Mouse (Mus musculus): ENCODE results near the gene Cerk. TPM values are rescaled to one million over a fixed set of nuclear protein-coding genes. Genes with fewer than 3 reads are reported as not detected.
A peak's percentile ranks its signal among the peaks of the same experiment; 100 is the strongest.

The Cerk gene
- polyA plus RNA-seq, 1 experiment from 2014 or later: 13.6 TPM

- H3K27ac ChIP-seq (ENCODE audit: low read length): no peak overlapping the region
- H3K36me3 ChIP-seq (ENCODE audit: insufficient read depth, low read length): no peaks in the 10 kb centered on the region
- no peak for ATAC-seq (ENCODE audit: low FRiP score, low TSS enrichment)
- H3K27me3 ChIP-seq (ENCODE audit: insufficient read depth, low read length): no peaks in the 10 kb centered on the region
- H3K4me3 ChIP-seq (ENCODE audit: low read length): no peak overlapping the region
- WGBS: 69% methylated on average over 21 of the region's 22 CpGs
- peaks cover 27% of the 10 kb centered on the region for H3K4me1 ChIP-seq (ENCODE audit: insufficient read depth, low read length)
- no peak overlapping the region for H3K4me2 ChIP-seq (replicated peaks; ENCODE audit: low read depth, low read length)
- no peaks in the 10 kb centered on the region for H3K9me3 ChIP-seq (ENCODE audit: low read length)
- H3K9ac ChIP-seq (replicated peaks; ENCODE audit: low read length): no peak overlapping the region
Observed at GRCm38 (mm10) chr15:86176771-86177702, 8.9 kb downstream of the Cerk start.

GRCm38 (mm10) chr15:86176166-86176565 is 9.8 kb downstream of the Cerk start:
- Histone ChIP-seq H3K4me1 (ENCODE audit: insufficient read depth, low read length) (peaks cover 26% of the 10 kb centered on the region), H3K27ac (ENCODE audit: low read length) (no peak overlapping the region)
- WGBS: 62% methylated on average over 10 of the region's 10 CpGs

GRCm38 (mm10) chr15:86175253-86176050 is 10.5 kb downstream of the Cerk start:
- Histone ChIP-seq H3K4me3 (ENCODE audit: low read length) (no peak overlapping the region), H3K4me2 (replicated peaks; ENCODE audit: low read depth, low read length) (no peak overlapping the region), H3K9ac (replicated peaks; ENCODE audit: low read length) (no peak overlapping the region), H3K27me3 (ENCODE audit: insufficient read depth, low read length) (no peaks in the 10 kb centered on the region), H3K27ac (ENCODE audit: low read length) (no peak overlapping the region), H3K9me3 (ENCODE audit: low read length) (no peaks in the 10 kb centered on the region), H3K36me3 (ENCODE audit: insufficient read depth, low read length) (no peaks in the 10 kb centered on the region), H3K4me1 (ENCODE audit: insufficient read depth, low read length) (peaks cover 26% of the 10 kb centered on the region)
- WGBS: 76% methylated on average over 3 of the region's 3 CpGs
- no peak for ATAC-seq (ENCODE audit: low FRiP score, low TSS enrichment)

More at GRCm38 (mm10) chr15:86176166-86176565, 9.8 kb downstream of the Cerk start:
- no peak overlapping the region for H3K4me2 ChIP-seq (replicated peaks; ENCODE audit: low read depth, low read length)
- H3K4me3 ChIP-seq (ENCODE audit: low read length): no peak overlapping the region
- ATAC-seq (ENCODE audit: low FRiP score, low TSS enrichment): no peak
- H3K9me3 ChIP-seq (ENCODE audit: low read length): no peaks in the 10 kb centered on the region
- H3K9ac ChIP-seq (replicated peaks; ENCODE audit: low read length): no peak overlapping the region
- no peaks in the 10 kb centered on the region for H3K27me3 ChIP-seq (ENCODE audit: insufficient read depth, low read length)
- H3K36me3 ChIP-seq (ENCODE audit: insufficient read depth, low read length): no peaks in the 10 kb centered on the region

DNA sequence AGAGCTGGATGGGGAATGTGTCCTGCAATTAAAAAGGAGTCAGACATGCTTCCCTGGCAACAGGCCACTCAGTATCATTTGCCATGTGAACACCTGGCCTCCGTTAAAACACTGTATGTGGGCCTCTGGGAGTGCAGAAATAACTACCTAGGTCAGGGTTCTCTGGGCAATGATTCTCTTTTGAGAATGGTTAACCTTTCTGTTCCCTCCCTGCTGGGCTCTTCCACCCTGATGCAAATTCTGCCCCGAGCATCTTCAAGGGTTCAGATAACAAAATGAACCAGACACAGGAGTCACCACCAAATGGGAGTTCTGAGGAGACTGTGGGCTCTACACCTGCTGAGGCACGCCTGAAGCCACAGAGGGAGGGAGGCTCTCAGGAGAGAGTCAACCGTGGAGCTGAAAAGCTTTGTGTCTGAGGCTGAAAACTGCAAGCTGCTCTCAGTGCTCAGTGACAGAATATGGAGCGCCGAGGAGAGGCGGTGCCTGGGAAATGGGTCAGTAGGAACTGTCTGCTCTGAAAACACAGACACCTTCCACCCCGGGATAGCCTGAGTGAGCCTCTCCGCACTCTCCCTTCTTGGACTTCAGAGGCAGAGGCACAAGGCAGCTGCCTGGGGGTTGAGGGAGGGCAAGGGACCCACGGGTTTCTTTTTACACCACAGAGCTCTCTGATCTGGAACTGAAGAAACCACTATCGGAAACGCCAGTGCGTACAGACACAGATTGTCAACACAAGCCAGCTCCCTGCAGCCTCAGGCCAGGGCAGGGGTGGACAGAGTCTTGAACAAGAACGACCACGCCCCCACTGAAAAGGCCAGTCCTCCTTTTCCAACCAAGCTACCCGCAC is 12.6 kb downstream of the Cerk start:
- H3K27ac ChIP-seq (ENCODE audit: low read length): peak overlapping the region; percentile 27; the same call in 1 of the 2 replicates
- H3K27me3 ChIP-seq (ENCODE audit: insufficient read depth, low read length): no peaks in the 10 kb centered on the region
- peaks cover 40% of the 10 kb centered on the region for H3K4me1 ChIP-seq (ENCODE audit: insufficient read depth, low read length)
- WGBS: 21% methylated on average over 16 of the region's 16 CpGs
- H3K4me2 ChIP-seq (replicated peaks; ENCODE audit: low read depth, low read length): no peak overlapping the region
- no peak overlapping the region for H3K4me3 ChIP-seq (ENCODE audit: low read length)
- no peak overlapping the region for H3K9ac ChIP-seq (replicated peaks; ENCODE audit: low read length)
- no peaks in the 10 kb centered on the region for H3K36me3 ChIP-seq (ENCODE audit: insufficient read depth, low read length)
- no peaks in the 10 kb centered on the region for H3K9me3 ChIP-seq (ENCODE audit: low read length)
- no peak; the same call in 1 of the 2 replicates for ATAC-seq (ENCODE audit: low FRiP score, low TSS enrichment)

DNA sequence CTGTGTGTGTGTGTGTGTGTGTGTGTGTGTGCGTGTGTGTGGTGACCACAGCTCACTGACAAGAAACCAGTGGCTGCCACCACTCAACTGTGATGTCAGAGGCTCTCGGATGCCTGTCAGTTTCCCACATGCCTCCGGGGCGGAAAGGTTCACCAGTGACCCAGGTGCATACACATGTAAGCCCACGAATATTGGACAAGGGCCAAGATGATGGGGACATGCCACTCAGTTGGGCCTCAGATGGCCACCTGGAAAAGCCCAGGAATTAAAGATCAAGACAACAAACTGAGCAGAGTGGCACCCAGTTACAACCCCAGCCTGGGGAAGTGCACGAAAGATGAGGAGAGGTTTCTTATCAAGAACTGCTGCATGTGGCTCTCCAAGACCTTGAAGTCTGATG is 13.4 kb downstream of the Cerk start:
- ATAC-seq (ENCODE audit: low FRiP score, low TSS enrichment): no peak
- H3K36me3 ChIP-seq (ENCODE audit: insufficient read depth, low read length): no peaks in the 10 kb centered on the region
- no peak overlapping the region for H3K9ac ChIP-seq (replicated peaks; ENCODE audit: low read length)
- H3K27me3 ChIP-seq (ENCODE audit: insufficient read depth, low read length): no peaks in the 10 kb centered on the region
- no peaks in the 10 kb centered on the region for H3K9me3 ChIP-seq (ENCODE audit: low read length)
- H3K27ac ChIP-seq (ENCODE audit: low read length): no peak overlapping the region
- 69% methylated on average over 6 of the region's 6 CpGs for WGBS
- H3K4me3 ChIP-seq (ENCODE audit: low read length): no peak overlapping the region
- peaks cover 43% of the 10 kb centered on the region for H3K4me1 ChIP-seq (ENCODE audit: insufficient read depth, low read length)
- no peak overlapping the region for H3K4me2 ChIP-seq (replicated peaks; ENCODE audit: low read depth, low read length)

DNA sequence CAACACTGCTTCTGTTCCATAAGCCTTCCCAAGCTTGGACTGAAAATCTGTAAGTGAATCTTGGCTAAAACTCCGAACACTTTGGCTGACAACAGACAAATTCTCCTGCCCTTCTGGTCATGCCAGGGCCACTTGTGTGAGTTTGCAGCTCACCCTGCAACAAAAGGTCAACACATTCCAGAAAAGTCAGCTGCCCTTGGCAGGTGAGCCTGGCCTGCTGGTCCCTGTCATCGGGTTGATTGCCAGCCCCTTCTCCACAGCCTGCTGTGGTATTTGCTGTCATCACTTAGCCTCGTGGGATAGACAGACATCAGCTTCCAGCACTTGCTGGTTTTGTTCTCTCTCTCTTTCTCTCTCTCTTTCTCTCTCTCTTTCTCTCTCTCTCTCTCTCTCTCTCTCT is 13.8 kb downstream of the Cerk start:
- H3K4me2 ChIP-seq (replicated peaks; ENCODE audit: low read depth, low read length): no peak overlapping the region
- H3K4me3 ChIP-seq (ENCODE audit: low read length): no peak overlapping the region
- H3K9ac ChIP-seq (replicated peaks; ENCODE audit: low read length): no peak overlapping the region
- no peak for ATAC-seq (ENCODE audit: low FRiP score, low TSS enrichment)
- H3K9me3 ChIP-seq (ENCODE audit: low read length): no peaks in the 10 kb centered on the region
- peaks cover 43% of the 10 kb centered on the region for H3K4me1 ChIP-seq (ENCODE audit: insufficient read depth, low read length)
- H3K27me3 ChIP-seq (ENCODE audit: insufficient read depth, low read length): no peaks in the 10 kb centered on the region
- no peak overlapping the region for H3K27ac ChIP-seq (ENCODE audit: low read length)
- WGBS: 42% methylated on average over 3 of the region's 3 CpGs
- no peaks in the 10 kb centered on the region for H3K36me3 ChIP-seq (ENCODE audit: insufficient read depth, low read length)

- Histone ChIP-seq H3K27ac (ENCODE audit: low read length) (no peak overlapping the region), H3K9ac (replicated peaks; ENCODE audit: low read length) (no peak overlapping the region), H3K9me3 (ENCODE audit: low read length) (no peaks in the 10 kb centered on the region), H3K4me2 (replicated peaks; ENCODE audit: low read depth, low read length) (no peak overlapping the region), H3K36me3 (ENCODE audit: insufficient read depth, low read length) (no peaks in the 10 kb centered on the region), H3K27me3 (ENCODE audit: insufficient read depth, low read length) (no peaks in the 10 kb centered on the region), H3K4me1 (ENCODE audit: insufficient read depth, low read length) (peaks cover 43% of the 10 kb centered on the region), H3K4me3 (ENCODE audit: low read length) (no peak overlapping the region)
- ATAC-seq (ENCODE audit: low FRiP score, low TSS enrichment): no peak
- 54% methylated on average over 12 of the region's 12 CpGs for WGBS
Observed at GRCm38 (mm10) chr15:86171316-86171715, 14.6 kb downstream of the Cerk start.

DNA sequence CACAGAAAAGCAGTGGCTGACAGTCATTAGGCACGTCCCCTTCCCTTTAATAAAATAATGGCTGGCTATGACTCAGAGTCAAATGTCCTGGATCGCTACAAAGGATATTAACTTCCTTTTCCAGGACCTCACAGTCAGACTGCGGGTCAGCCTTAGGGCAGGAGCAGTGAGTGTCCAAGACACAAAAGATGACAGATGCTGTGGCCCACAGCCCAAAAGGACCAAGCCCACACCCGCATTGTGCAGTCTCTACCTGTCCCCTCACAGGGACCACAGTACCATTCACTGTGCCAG is 16.2 kb downstream of the Cerk start:
- Histone ChIP-seq H3K27me3 (ENCODE audit: insufficient read depth, low read length) (no peaks in the 10 kb centered on the region), H3K4me2 (replicated peaks; ENCODE audit: low read depth, low read length) (no peak overlapping the region), H3K27ac (ENCODE audit: low read length) (peak overlapping the region; percentile 41), H3K9me3 (ENCODE audit: low read length) (no peaks in the 10 kb centered on the region), H3K36me3 (ENCODE audit: insufficient read depth, low read length) (no peaks in the 10 kb centered on the region), H3K9ac (replicated peaks; ENCODE audit: low read length) (no peak overlapping the region), H3K4me1 (ENCODE audit: insufficient read depth, low read length) (peaks cover 43% of the 10 kb centered on the region), H3K4me3 (ENCODE audit: low read length) (no peak overlapping the region)
- 60% methylated on average over 4 of the region's 4 CpGs for WGBS
- no peak for ATAC-seq (ENCODE audit: low FRiP score, low TSS enrichment)

GRCm38 (mm10) chr15:86168941-86169816 is 16.8 kb downstream of the Cerk start:
- Histone ChIP-seq H3K4me2 (replicated peaks; ENCODE audit: low read depth, low read length) (no peak overlapping the region), H3K36me3 (ENCODE audit: insufficient read depth, low read length) (no peaks in the 10 kb centered on the region), H3K9me3 (ENCODE audit: low read length) (no peaks in the 10 kb centered on the region), H3K9ac (replicated peaks; ENCODE audit: low read length) (no peak overlapping the region), H3K4me1 (ENCODE audit: insufficient read depth, low read length) (peaks cover 41% of the 10 kb centered on the region), H3K4me3 (ENCODE audit: low read length) (no peak overlapping the region), H3K27ac (ENCODE audit: low read length) (peak overlapping the region; percentile 41), H3K27me3 (ENCODE audit: insufficient read depth, low read length) (no peaks in the 10 kb centered on the region)
- WGBS: 72% methylated on average over 12 of the region's 12 CpGs
- no peak; the same call in 1 of the 2 replicates for ATAC-seq (ENCODE audit: low FRiP score, low TSS enrichment)
